Mouse (Mus musculus) skeletal muscle tissue, adult 2 months (tissue): ENCODE measurements around the gene Gm12166.

Source experiments
- DNase-seq: peaks from one replicate; pipeline ENCODE4 v3.0.0-alpha.2; 2012; ENCODE audit warnings: low read depth, low spot score

Gm12166 gene

GRCm38 (mm10) chr11:46073850-46074688 is 21.9 kb upstream of the Gm12166 start:
- no peak for DNase-seq

- no peak for DNase-seq
These were observed 21.1 kb upstream of the Gm12166 start for GRCm38 (mm10) chr11:46073061-46073849.

GRCm38 (mm10) chr11:46072466-46073060 is 20.4 kb upstream of the Gm12166 start:
- no peak for DNase-seq

DNA sequence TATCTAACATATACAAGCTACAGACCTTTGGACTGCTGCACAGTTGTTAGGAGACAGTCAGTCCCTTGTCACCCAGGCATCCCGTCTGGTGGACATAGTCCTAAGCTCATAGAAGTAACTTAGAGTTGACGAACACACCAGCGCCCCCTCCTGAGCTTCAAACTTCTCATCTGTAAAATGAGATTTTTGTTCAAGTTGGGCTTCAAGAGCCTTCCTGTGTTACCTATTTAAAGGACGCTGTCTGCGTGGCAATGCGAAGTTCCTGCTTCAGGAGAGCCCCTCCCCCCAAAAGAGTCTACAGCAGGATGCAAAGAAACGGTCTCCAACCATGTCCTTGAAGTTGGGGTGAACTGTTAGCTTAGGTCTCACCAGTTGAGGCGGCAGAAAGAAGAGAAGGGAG is 18.7 kb upstream of the Gm12166 start:
- no peak for DNase-seq

- DNase-seq = no peak
These were observed 18.0 kb upstream of the Gm12166 start for GRCm38 (mm10) chr11:46070161-46070560.

GRCm38 (mm10) chr11:46069408-46070003 is 17.4 kb upstream of the Gm12166 start:
- no peak for DNase-seq

DNA sequence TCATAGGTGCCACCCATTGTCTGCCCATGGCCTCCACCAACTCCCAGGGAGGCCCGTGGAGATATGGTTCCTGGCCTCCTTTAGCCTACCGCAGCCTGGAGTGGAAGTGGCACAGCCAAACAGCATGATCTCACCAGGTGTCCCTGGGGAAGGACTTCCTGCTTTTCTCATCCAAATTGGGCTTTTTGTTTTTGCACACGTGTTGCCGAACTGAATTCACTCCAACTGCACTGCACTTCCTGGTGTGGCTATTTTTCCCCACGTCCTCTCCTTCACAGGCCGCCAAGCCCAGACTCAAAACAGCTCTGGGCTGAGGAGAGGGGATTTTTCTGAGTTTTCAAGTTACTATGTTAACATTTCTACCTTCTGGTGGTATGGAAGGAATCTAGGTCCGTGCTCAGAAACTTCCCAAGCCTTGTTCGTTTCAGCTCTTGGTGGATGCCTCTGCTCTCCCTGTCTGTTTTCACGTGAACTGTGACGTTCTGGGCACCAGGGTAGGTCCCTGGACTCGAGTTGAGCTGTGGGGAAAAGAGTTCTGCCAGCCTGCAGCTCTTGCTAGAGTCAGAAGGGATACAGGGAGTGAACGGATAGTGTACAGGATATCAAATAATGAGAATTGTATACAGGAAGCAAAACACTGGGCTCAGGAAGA is 16.8 kb upstream of the Gm12166 start:
- DNase-seq = peak; percentile 67

- no peak for DNase-seq
These were observed 15.4 kb upstream of the Gm12166 start for GRCm38 (mm10) chr11:46067371-46068060.

GRCm38 (mm10) chr11:46065201-46066011 is 13.3 kb upstream of the Gm12166 start:
- no peak for DNase-seq

- DNase-seq = no peak
These were observed 12.6 kb upstream of the Gm12166 start for GRCm38 (mm10) chr11:46064767-46065166.

DNA sequence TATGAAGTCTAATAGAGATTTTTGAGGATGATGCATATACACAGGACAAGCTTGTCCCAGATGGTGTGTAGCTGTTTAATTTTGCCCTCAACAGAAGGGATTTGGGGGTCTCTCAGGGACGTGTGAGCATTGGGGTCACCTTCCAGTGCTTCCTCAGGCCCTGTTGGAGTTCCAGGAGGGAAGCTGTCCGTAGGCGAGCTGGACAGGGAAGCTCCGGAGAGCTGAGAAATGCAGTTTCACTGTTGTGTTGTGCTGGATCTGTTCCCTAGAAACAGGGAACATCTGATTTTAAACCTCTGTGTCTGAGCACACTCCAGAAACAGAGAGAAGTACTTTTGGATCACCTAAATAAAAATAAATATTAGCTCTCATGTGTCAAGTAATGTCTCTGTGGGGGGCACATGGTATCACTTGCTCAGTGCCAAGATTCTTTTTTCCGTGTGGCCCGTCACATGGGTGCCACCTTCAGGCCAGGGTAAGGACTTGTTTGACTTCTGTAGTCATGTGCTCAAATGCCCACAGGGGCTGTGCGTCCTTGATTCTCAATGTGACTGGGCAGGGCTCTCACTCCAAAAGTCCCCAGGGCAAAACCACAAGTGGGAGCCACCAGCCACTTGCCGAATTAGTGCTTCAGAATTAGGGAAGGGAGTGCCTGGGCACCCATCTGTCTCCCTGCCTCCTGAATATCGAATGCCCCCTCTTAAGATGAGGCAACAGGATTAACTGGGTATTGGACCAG is 11.0 kb upstream of the Gm12166 start:
- no peak for DNase-seq

- no peak for DNase-seq
These were observed 10.4 kb upstream of the Gm12166 start for GRCm38 (mm10) chr11:46062569-46062968.

DNA sequence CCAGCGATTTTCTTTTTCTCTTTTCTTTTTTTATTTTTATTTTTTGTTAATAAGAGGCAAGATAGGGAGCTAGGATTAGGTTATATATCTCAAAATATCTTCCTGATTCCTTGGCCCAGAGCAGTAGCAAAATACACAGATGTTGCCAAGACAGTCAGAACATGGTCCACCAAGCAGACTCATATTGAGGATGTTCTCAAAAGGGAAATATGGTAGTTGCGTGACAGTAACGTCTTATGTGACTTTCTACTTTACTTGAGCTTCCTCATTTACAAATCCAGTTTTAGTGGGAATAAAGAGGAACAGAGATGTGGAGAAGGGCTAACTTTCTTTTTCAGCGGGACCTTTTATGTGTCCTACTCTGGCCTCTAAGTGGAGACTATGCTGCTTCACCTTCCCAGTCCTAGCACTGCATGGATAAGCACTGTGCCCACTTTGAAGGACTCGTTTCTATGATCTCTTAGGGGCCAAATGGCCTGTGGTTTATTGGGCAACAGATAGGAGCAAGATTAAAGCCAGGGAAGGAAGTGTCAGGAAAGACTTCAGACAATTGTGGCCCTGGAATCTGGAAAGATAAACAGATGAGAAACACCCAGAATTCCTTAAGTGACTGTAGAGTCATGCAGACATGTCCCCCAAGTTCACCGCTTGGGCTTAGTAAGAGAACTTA is 9.8 kb upstream of the Gm12166 start:
- DNase-seq = no peak

DNA sequence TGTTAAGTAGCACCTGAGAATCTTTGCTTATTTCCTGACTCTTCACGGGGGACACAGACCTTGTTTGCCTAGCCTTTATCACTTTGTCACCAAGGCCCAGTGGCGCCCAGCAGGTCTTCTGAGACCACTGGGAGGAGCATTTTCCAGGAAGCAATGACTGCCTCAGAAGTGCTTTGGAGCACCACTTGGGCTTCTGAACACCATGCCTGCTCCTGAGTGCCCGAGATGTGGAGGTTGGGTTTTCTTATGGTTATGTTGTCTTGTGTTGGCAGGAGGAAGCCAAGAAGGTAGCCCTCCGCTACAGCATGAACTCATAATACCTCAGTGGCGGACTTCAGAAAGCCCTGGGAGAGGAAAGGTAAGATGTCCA is 8.5 kb upstream of the Gm12166 start:
- DNase-seq = no peak

DNA sequence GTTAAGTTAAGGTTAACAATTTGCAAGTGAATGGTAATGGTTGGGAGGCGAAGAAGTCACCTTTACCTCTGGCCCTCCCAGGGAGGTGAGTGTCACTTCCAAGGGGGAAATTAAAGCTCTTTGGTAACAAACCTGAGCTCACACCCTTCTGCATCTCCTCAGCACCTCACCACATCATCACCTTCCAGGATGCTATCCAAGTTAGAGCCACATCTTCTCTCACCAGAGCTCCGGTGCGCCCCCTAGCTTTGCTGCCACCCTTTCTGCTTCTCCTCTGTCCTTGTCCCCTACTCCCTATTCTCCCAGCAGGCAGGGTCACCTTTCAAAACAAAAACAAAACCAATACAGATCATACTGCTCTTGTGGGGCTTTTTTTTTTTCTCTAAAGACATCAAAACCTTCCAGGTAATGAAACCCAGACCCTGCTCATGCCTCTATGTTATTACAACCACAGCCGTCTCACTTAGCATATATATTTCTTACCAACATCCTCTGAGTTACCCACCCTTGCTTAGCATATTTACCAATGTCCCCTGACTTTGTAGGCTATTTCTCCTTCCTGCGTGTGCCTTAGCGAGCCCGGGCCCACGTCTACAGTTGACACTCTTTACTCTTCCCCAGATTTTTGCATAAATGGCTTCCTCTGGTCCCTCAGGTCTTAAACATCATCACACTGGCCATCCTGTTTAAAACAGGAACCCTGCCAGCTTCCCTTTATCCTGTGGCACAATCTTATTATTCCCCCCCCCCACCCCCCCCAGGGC is 7.9 kb upstream of the Gm12166 start:
- DNase-seq = no peak

DNA sequence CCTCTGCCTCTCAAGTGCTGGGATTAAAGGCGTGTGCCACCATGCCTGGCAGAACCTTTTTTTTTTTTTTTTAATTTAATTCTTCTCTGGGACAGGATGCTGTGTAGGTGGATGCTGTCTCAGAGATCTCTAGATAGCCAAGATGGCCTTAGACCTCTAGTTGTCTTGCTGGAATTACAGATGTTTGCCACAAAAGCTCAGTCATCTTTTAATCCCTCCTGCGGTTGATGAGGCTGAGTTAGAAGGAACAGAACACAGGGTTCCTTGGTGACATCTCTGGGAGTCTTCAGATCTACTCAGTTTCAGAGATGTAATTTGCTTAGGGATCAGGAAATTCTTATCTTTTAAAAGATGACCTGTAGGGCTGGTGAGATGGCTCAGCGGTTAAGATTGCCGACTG is 6.8 kb upstream of the Gm12166 start:
- DNase-seq = no peak

DNA sequence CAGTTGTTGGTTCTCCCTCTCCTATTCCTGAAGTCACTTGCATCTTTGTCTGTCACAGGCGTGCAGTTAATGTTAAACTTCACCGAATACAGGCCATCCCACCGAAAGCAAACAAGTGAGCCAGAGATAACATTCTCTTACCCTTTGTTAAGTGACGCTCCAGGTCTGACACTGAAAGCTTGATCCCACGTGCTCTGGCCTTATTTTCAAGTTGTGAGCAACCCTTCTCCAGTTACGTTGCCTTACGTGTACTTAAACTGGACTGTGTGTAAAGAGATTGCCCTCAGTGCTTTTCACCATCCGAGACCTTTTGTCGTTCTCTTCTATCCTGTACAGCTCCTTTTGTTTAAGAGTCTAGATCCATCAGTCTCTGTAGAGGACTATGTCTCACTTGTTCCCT is 5.9 kb upstream of the Gm12166 start:
- no peak for DNase-seq

- no peak for DNase-seq
These were observed 4.8 kb upstream of the Gm12166 start for GRCm38 (mm10) chr11:46056770-46057411.
